Mouse (Mus musculus) C2C12 (cell line): ENCODE results near the gene Hist1h1a. TPM values are rescaled to one million over a fixed set of nuclear protein-coding genes. Genes with fewer than 3 reads are reported as not detected.
"Not testable (repeated sequence)": the region's sequence is repeated elsewhere in the genome, so short reads cannot be mapped to it uniquely, and the experiment has no call there.

ENCODE experiments used
- H3K27me3 ChIP-seq: one replicate; pipeline ENCODE4 v1.6.1; 2011; ENCODE audit not compliant: control insufficient read depth, insufficient read depth, insufficient read length
- H3K36me3 ChIP-seq: one replicate; pipeline ENCODE4 v1.6.1; 2011; ENCODE audit not compliant: control insufficient read depth, insufficient read depth
- H3K4me3 ChIP-seq: one replicate; pipeline ENCODE4 v1.5.1; 2011; ENCODE audit warnings: mild to moderate bottlenecking, control low read depth; ENCODE audit not compliant: poor library complexity, insufficient read depth, severe bottlenecking
- H3K79me2 ChIP-seq: one replicate; pipeline ENCODE4 v1.6.1; 2011; ENCODE audit not compliant: control insufficient read depth, insufficient read depth
- H3K79me3 ChIP-seq: one replicate; pipeline ENCODE4 v1.6.1; 2011; ENCODE audit warnings: low read depth, control low read depth
- H3ac ChIP-seq: one replicate; pipeline ENCODE3; 2011; ENCODE audit warnings: low read depth; ENCODE audit not compliant: control insufficient read depth, insufficient read length
- CEBPB ChIP-seq: IDR thresholded peaks from one replicate; pipeline ENCODE4 v1.6.1; 2011; ENCODE audit warnings: low read depth, mild to moderate bottlenecking, control low read depth, moderate library complexity
- CTCF ChIP-seq: IDR thresholded peaks from one replicate; pipeline ENCODE4 v1.5.1; 2011; ENCODE audit not compliant: control insufficient read depth, insufficient read depth, insufficient read length
- FOSL1 ChIP-seq: IDR thresholded peaks from one replicate; pipeline ENCODE4 v1.8.0; 2011; ENCODE audit warnings: mild to moderate bottlenecking, low read length; ENCODE audit not compliant: poor library complexity, insufficient read depth, severe bottlenecking
- MAX ChIP-seq: IDR thresholded peaks from one replicate; pipeline ENCODE4 v1.6.1; 2011; ENCODE audit warnings: mild to moderate bottlenecking, control low read depth
- MYOD1 ChIP-seq: IDR thresholded peaks from one replicate; pipeline ENCODE4 v1.6.1; 2011; ENCODE audit warnings: low read depth; ENCODE audit not compliant: control insufficient read depth, insufficient read length
- MYOG ChIP-seq: IDR thresholded peaks from one replicate; pipeline ENCODE4 v1.6.1; 2011; ENCODE audit not compliant: control insufficient read depth, insufficient read length; ENCODE audit errors: extremely low read depth
- USF1 ChIP-seq: IDR thresholded peaks from one replicate; pipeline ENCODE4 v1.6.1; 2011; ENCODE audit warnings: low read depth, mild to moderate bottlenecking, control low read depth, moderate library complexity
- polyA plus RNA-seq: library from polyadenylated mRNA; unstranded; fragments of >200 nt; fragmentation: generic; extraction: Trizol; gene quantifications from one replicate; pipeline ENCODE4 v1.2.1, GENCODE M21; 2012; ENCODE audit warnings: missing spikeins

Gene Hist1h1a
- polyA plus RNA-seq, 1 experiment: 1.5 TPM

- Histone ChIP-seq H3K4me3 (no peak overlapping the region), H3K27me3 (no peaks in the 10 kb centered on the region), H3K79me3 (no peaks in the 10 kb centered on the region), H3ac (no peak overlapping the region), H3K79me2 (no peaks in the 10 kb centered on the region), H3K36me3 (no peaks in the 10 kb centered on the region)
- TF ChIP-seq FOSL1 (no peak), USF1 (no peak), CEBPB (no peak), MYOG (no peak), MYOD1 (no peak), MAX (no peak), CTCF (no peak)
Measured at GRCm38 (mm10) chr13:23759251-23759771, 4.2 kb upstream of the Hist1h1a start.

GRCm38 (mm10) chr13:23759916-23760239 is 3.6 kb upstream of the Hist1h1a start:
- H3K36me3 ChIP-seq: no peaks in the 10 kb centered on the region
- H3K27me3 ChIP-seq: no peaks in the 10 kb centered on the region
- TF ChIP-seq MAX (no peak), CEBPB (no peak), USF1 (no peak), MYOG (no peak), MYOD1 (no peak), CTCF (no peak), FOSL1 (no peak)
- H3K79me3 ChIP-seq: no peaks in the 10 kb centered on the region
- no peak overlapping the region for H3K4me3 ChIP-seq
- peak overlapping the region; percentile 24 for H3ac ChIP-seq
- no peaks in the 10 kb centered on the region for H3K79me2 ChIP-seq

GRCm38 (mm10) chr13:23760240-23760971 is 3.1 kb upstream of the Hist1h1a start:
- no peaks in the 10 kb centered on the region for H3K27me3 ChIP-seq
- H3K79me2 ChIP-seq: no peaks in the 10 kb centered on the region
- H3K36me3 ChIP-seq: no peaks in the 10 kb centered on the region
- H3K4me3 ChIP-seq: peak overlapping the region; percentile 24
- TF ChIP-seq CEBPB (no peak), USF1 (no peak), MAX (no peak), FOSL1 (no peak), MYOG (no peak), CTCF (no peak), MYOD1 (no peak)
- H3ac ChIP-seq: peak overlapping the region; percentile 18
- H3K79me3 ChIP-seq: no peaks in the 10 kb centered on the region

DNA sequence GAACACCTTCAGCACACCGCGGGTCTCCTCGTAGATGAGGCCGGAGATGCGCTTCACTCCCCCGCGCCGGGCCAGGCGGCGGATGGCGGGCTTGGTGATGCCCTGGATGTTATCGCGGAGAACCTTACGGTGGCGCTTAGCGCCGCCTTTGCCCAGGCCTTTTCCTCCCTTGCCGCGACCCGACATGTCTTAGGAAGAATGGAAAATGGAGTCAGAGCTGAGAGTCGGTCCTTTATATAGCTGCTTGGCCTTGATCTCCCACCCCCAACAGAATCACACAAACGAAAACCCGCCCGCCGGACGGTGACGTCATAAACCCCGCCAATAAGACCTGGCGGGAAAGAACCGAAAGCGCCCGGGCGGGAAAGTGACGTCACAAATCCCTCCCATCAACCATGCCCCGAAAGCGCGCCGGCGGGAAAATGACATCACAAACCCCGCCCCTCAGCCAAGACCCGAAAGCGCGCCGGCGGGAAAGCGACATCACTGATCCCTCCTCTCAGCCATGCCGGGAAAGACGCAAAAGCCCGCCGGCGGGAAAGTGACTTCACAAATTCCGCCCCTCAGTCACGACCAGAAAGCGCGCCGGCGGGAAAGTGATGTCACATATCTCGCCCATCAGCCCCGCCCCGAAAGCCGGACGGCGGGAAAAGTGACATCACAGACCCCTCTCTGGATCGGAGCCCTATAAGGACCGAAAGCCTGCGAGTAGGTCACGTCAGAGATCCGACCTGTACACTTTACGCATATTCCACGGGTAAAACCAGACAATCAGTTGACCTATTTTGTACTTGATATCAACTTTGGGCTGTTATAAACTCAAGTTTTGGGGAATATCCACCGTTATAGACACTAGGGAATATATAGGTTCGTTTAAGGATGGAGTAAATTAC is 2.2 kb upstream of the Hist1h1a start, which contains the start of gene Hist1h4a:
TSS of gene Hist1h4a (minus strand) at position 259 of the 893 bp plus-strand sequence.
- H3K27me3 ChIP-seq: no peaks in the 10 kb centered on the region
- peak within 1 kb of the TSS; percentile 24 for H3K4me3 ChIP-seq
- H3K79me3 ChIP-seq: no peaks in the 10 kb centered on the region
- TF ChIP-seq CTCF: no peak
- no peak for TF ChIP-seq MYOG
- TF ChIP-seq FOSL1: no peak
- no peak for TF ChIP-seq MAX
- TF ChIP-seq CEBPB: no peak
- no peak for TF ChIP-seq MYOD1
- TF ChIP-seq USF1: no peak
- peak within 1 kb of the TSS; percentile 38 for H3ac ChIP-seq
- H3K36me3 ChIP-seq: no peaks in the 10 kb centered on the region
- H3K79me2 ChIP-seq: no peaks in the 10 kb centered on the region

DNA sequence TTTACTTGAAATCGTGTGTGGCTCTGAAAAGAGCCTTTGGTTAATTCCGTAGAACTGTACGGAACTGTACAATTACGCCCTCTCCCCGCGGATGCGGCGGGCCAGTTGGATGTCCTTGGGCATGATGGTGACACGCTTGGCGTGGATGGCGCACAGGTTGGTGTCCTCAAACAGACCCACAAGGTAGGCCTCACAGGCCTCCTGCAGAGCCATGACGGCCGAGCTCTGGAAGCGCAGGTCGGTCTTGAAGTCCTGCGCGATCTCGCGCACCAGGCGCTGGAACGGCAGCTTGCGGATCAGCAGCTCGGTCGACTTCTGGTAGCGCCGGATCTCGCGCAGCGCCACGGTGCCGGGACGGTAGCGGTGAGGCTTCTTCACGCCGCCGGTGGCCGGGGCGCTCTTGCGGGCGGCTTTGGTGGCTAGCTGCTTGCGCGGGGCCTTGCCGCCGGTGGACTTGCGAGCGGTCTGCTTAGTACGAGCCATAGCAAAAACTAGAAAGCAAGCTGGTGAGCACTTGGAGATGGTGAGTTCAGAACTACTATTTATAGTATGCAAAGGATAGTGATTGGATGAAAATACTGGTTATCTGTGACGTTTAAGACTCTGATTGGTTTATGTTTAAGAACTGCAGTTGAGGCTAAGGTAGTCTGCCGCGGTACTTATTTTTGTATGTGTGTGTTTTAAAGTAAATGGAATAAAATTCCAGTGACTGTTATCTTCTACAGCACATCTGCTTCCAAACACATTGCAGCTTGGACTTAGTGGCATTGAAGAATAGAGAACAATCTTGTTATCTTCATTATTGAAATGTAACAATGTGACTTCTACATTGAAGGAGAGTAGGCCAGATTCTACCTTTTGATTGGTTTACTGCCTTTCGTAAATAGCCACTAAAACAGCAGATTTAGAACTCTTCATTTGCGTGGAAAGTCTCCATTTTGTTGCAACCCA is 1.3 kb upstream of the Hist1h1a start, which contains the start of gene Hist1h3a:
TSS of gene Hist1h3a (minus strand) at position 516 of the 951 bp plus-strand sequence.
- H3K4me3 ChIP-seq: peak within 1 kb of the TSS; percentile 24
- not testable (repeated sequence) for H3K36me3 ChIP-seq, H3K79me3 ChIP-seq, H3K27me3 ChIP-seq, H3K79me2 ChIP-seq
- H3ac ChIP-seq: peak within 1 kb of the TSS; percentile 38
